In genomic region chr5:108502286-108502685, GRCm38 (mm10) we compare ENCODE assay signal across 28 mouse cellular contexts. TPM values are rescaled to one million over a fixed set of nuclear protein-coding genes. Genes with fewer than 3 reads are reported as not detected.
"Had no signal": no experiment of that assay in that cellular context is flagged by ENCODE, and none has a peak within 500 bp of the region (broad histone marks: within the 10 kb centered on the region; RNA-seq: fewer than 3 reads in every experiment).

No protein-coding gene starts in this region.

- H3K4me3 ChIP-seq: heart, embryonic 10.5 days; heart, embryonic 12.5 days; hindbrain, embryonic 13.5 days; hindbrain, embryonic 15.5 days; intestine, embryonic 15.5 days; kidney, embryonic 15.5 days; limb, embryonic 13.5 days; limb, embryonic 15.5 days; liver, embryonic 12.5 days had no signal

- H3K9ac ChIP-seq: heart, embryonic 12.5 days; hindbrain, embryonic 13.5 days; hindbrain, embryonic 15.5 days; intestine, embryonic 15.5 days; kidney, embryonic 15.5 days; limb, embryonic 13.5 days; limb, embryonic 15.5 days; liver, embryonic 12.5 days; liver, embryonic 14.5 days had no signal

- DNase-seq: gastrocnemius, postnatal 14 days; gastrocnemius, postnatal 36 days; heart, adult 18-20 months; heart, postnatal 14 days; heart, postnatal 36 days; kidney, adult 11 months; kidney, adult 2 months; kidney, adult 9 months; kidney, postnatal 14 days; kidney, postnatal 36 days; layer of hippocampus, adult 9-11 months; layer of hippocampus, postnatal 36 days; left cerebral cortex, postnatal 4 days had no signal

- H3K27ac ChIP-seq: heart, embryonic 10.5 days; hindbrain, embryonic 13.5 days; hindbrain, embryonic 15.5 days; hindbrain, postnatal 0 days; intestine, embryonic 15.5 days; kidney, embryonic 15.5 days; kidney, postnatal 0 days; limb, embryonic 13.5 days; limb, embryonic 15.5 days; liver, embryonic 12.5 days; liver, embryonic 14.5 days had no signal

- H3K27me3 ChIP-seq: heart, embryonic 12.5 days; hindbrain, embryonic 13.5 days; hindbrain, embryonic 15.5 days; intestine, embryonic 15.5 days; kidney, embryonic 15.5 days; limb, embryonic 13.5 days; limb, embryonic 15.5 days; liver, embryonic 12.5 days had no signal

- H3K4me1 ChIP-seq: heart, embryonic 10.5 days; heart, embryonic 12.5 days; hindbrain, embryonic 13.5 days; hindbrain, embryonic 15.5 days; intestine, embryonic 15.5 days; kidney, embryonic 15.5 days; limb, embryonic 13.5 days; limb, embryonic 15.5 days; liver, embryonic 12.5 days had no signal

RNA-seq across cellular contexts. Expression of gene Cplx1, which starts 47.5 kb away (rescaled TPM):
- total RNA-seq: gastrocnemius, adult 8-10 months; gastrocnemius, postnatal 36 days; hematopoietic stem cell, adult 5-6 weeks had no signal
- polyA plus RNA-seq: liver, embryonic 14.5 days had no signal

RNA-seq across cellular contexts. Expression of gene Mfsd7a, which starts 53.6 kb away (rescaled TPM):
- polyA plus RNA-seq: hindbrain, embryonic 11.5 days had no signal
